Mouse (Mus musculus): Measurements from ENCODE around the gene Gm21974. TPM values are rescaled to one million over a fixed set of nuclear protein-coding genes. Genes with fewer than 3 reads are reported as not detected.

Gene Gm21974
- not detected for polyA plus RNA-seq (2014; fragmentation: Illumina TruSeq; extraction: RNeasy Lipid Tissue Mini Kit (QIAGEN cat#74804); ENCODE audit: low read depth, low replicate concordance)

DNA sequence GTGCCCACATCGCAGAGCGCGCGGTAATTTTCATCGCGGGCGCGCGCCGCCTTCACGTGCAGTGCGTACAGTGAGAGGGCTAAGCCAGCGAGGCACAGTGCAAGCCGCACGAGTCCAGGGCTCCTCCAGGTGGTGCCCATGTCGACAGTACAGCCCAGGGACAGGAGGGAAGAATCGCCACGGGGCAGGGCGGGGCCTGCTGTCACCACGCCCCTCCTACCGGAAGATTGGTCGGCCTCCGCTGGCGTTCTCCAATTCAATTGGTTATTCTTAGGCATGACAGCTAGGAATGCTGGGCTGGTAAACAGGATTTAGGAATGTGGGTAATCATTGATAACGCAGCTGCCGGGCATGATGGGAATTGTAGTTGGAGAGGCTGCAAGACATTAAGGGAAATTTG is at the start of gene Gm21974, which contains the start of gene Vkorc1:
Gene Gm21974 (minus strand): TSS at position 13 of the 400 bp plus-strand sequence.
Gene Vkorc1 (minus strand): TSS at position 176 of the 400 bp plus-strand sequence.

DNA sequence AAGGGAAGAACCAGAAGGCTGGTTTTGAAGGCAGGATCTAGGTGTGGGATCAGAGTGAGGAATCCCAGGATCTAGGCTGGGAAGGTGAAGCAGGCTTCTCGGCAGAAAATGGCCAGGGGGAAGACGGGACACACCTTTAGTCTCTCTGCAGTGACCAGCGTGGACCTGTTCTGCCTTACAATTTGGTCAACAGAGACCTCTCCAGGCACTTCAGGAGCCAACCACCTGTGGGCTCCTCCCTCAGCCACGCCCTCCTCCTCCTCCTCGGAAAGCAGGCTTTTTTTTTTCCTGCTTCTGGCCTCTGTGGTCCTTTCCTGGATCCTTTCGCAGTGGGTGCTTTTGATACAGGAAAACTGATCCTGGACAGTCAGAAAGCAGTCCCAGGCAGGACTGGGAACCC is 34.7 kb upstream of the Gm21974 start, which contains the start of gene Prss8:
Gene Prss8 (minus strand): TSS at position 182 of the 400 bp plus-strand sequence.

DNA sequence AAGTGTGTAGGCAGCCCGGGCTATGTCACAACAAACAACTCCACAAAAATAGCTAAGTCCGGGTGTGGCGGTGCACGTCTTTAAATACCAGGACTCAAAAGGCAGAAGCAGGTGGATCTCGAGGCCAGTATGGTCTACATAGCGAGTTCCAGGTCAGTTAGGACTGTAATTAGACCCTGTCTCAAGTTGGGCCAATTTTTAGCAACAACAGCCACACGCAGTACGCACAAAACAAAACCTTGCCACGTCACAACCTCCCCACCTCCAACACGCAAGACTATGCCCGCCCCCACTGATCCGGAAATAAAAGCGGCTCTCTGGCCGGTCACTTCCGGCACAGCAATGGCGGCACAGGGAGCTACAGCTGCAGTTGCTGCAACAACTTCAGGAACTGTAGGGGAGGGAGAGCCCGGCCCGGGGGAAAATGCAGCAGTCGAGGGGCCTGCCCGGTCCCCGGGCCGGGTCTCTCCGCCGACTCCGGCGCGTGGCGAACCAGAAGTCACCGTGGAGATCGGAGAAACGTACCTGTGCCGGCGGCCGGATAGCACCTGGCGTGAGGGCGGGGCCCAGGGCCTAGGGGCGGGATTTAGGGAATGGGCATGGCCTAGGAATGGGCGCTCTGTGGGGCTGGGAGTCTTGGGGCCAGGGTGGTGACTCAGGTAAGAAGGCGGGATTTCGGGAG is 17.1 kb upstream of the Gm21974 start, which contains the start of gene Kat8:
Gene Kat8 (plus strand): TSS at position 327 of the 682 bp plus-strand sequence.

DNA sequence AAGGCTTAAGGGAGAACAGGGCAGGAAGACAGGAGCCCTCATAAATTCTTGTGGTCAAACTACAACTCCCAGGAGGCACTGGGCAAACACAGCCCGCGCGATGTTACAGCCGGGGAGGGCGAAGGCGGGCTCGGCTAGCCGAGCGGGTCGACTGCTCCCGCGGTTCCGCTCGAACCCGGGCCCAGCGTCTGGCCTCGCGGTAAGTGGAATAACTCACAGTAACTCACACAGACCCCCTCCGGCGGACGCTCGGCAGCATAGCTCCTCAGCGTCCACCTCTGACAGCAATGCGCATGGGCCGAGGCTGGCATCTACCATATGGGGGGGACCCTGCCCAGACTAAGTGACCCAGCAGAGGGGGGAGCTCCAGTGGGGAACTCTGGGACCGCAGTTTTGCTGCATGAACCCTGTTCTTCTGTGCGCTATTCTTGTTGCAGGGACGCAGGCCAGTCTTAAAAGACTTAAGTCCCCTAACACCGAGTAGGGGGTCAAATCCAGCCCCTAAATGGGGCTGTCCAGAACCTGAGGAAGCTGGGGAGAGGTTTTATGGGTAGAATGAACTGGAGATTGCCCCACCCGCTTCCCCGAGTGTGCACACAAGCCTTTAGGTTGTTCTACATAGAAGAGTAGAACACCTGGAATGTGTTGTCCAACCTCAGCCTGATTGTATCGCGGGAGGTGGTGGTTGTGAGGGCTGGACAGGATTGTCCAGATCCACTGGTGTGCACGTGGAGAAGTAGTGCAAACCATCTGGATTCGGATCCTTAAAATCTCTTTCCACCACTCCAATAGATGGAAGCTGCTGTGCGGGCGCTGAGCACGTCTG is 8.9 kb upstream of the Gm21974 start, which contains the start of gene Bckdk:
Gene Bckdk (plus strand): TSS at position 112 of the 826 bp plus-strand sequence.

DNA sequence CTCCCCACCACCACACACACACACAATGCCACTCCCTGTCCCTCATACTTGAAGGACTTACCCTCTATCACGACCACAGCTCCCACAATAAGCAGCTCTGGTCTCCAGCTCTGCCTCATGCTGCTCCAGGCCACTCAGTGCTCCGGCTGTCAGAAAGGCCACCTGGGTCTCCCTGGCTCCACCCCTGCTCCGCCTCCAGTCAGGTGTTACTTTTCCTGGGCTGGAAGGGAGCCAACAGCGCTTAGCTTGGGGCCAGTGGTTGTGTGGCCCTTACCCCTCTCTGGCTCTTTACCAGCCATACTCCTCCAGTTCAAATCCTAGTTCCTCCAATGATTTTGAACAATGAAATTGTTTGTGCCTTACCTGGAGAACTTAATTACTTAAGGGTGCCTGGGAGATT is 4.5 kb downstream of the Gm21974 start, which contains the start of gene Prss53:
Gene Prss53 (minus strand): TSS at position 173 of the 400 bp plus-strand sequence.

DNA sequence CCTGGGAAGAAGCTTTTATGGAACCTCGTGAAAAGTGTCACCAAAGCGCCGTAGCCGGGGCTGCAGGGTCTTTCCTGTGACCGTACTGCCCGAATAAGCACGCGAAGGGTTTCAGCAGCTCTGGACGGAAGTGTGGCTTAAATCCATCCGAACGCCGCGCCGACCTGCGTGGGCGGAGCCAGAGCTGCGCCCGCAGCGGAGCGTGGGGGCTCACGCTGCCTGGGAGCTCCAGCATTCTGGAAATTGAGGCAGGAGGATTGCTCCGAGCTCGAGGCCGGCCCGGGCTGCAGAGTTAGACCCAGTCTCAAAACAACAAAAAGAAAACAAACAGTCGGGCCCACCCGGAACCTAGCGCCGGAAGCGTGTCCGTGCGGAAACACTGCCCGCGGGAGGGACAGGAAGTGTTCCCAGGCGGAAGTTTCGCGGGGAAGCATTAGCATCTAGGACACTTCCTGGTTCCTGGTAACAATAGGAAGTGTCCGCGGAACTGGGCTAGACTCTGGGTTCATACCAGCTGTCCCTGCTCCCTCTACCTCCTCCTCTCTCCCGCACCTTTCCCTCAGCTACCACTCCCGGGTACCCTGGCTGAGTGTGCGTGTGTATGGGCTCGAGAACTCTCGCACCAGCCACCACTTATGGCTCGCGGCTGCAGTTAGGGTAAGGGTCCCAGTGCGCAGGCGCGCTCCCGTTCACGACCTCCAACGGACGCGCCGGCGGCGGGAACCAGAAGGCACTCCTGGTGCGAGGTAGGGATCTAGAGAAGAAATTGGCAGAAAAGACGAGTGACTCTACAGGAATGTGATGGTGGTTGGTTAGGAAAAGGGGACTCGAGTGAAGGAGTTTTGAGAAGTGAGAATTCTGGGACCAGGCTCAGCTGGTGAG is 18.5 kb downstream of the Gm21974 start, which contains the start of gene Zfp668:
Gene Zfp668 (minus strand): TSS at position 362 of the 882 bp plus-strand sequence.

DNA sequence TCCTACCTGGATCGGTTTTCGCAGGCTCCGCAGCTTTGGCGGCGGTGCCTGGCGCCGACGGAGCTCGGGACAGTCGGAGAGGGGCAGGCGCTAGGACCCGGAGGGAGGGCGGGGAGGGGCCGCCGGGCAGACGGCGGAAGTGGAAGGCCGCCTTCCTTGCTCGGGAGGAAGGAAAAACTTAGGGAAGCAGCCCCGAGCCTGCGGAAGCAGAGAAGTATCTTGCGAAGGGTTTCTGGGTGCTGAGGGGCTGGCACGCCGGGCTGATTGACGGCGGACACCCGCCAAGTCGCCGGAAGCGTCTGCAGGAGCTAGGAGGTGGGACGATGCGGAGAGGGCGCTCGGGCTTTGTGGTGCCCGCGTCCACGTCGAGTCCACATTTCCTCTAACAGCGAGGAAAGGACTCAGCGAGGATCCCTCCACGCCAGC is 19.2 kb downstream of the Gm21974 start, which contains the start of gene Zfp646:
Gene Zfp646 (plus strand): TSS at position 181 of the 426 bp plus-strand sequence.

Other genes with a start within 250 kb of the Gm21974 start
- gene Bcl7c, start 186.5 kb downstream of the Gm21974 start, polyA plus RNA-seq (2014; fragmentation: Illumina TruSeq; extraction: RNeasy Lipid Tissue Mini Kit (QIAGEN cat#74804); ENCODE audit: low read depth, low replicate concordance), result 5.5 TPM
- 2.6 TPM for gene Ctf1, start 182.7 kb downstream of the Gm21974 start, polyA plus RNA-seq (2014; fragmentation: Illumina TruSeq; extraction: RNeasy Lipid Tissue Mini Kit (QIAGEN cat#74804); ENCODE audit: low read depth, low replicate concordance)
- not detected for gene Ctf2, start 163.3 kb downstream of the Gm21974 start, polyA plus RNA-seq (2014; fragmentation: Illumina TruSeq; extraction: RNeasy Lipid Tissue Mini Kit (QIAGEN cat#74804); ENCODE audit: low read depth, low replicate concordance)
- gene Fbxl19, start 150.9 kb downstream of the Gm21974 start, polyA plus RNA-seq (2014; fragmentation: Illumina TruSeq; extraction: RNeasy Lipid Tissue Mini Kit (QIAGEN cat#74804); ENCODE audit: low read depth, low replicate concordance), result 0.29 TPM
- gene Orai3, start 125.6 kb downstream of the Gm21974 start, polyA plus RNA-seq (2014; fragmentation: Illumina TruSeq; extraction: RNeasy Lipid Tissue Mini Kit (QIAGEN cat#74804); ENCODE audit: low read depth, low replicate concordance), result 5.6 TPM
- gene Setd1a, start 118.8 kb downstream of the Gm21974 start, polyA plus RNA-seq (2014; fragmentation: Illumina TruSeq; extraction: RNeasy Lipid Tissue Mini Kit (QIAGEN cat#74804); ENCODE audit: low read depth, low replicate concordance), result 7.7 TPM
- gene Gm49388, start 109.8 kb downstream of the Gm21974 start, polyA plus RNA-seq (2014; fragmentation: Illumina TruSeq; extraction: RNeasy Lipid Tissue Mini Kit (QIAGEN cat#74804); ENCODE audit: low read depth, low replicate concordance), result not detected
- gene Hsd3b7, start 94.8 kb downstream of the Gm21974 start, polyA plus RNA-seq (2014; fragmentation: Illumina TruSeq; extraction: RNeasy Lipid Tissue Mini Kit (QIAGEN cat#74804); ENCODE audit: low read depth, low replicate concordance), result 17.3 TPM
- 16.9 TPM for gene Stx4a, start 71.2 kb downstream of the Gm21974 start, polyA plus RNA-seq (2014; fragmentation: Illumina TruSeq; extraction: RNeasy Lipid Tissue Mini Kit (QIAGEN cat#74804); ENCODE audit: low read depth, low replicate concordance)
- gene Stx1b, start 70.9 kb downstream of the Gm21974 start, polyA plus RNA-seq (2014; fragmentation: Illumina TruSeq; extraction: RNeasy Lipid Tissue Mini Kit (QIAGEN cat#74804); ENCODE audit: low read depth, low replicate concordance), result 0.93 TPM
- 7.7 TPM for gene Zfp646, start 19.2 kb downstream of the Gm21974 start, polyA plus RNA-seq (2014; fragmentation: Illumina TruSeq; extraction: RNeasy Lipid Tissue Mini Kit (QIAGEN cat#74804); ENCODE audit: low read depth, low replicate concordance)
- 3.4 TPM for gene Zfp668, start 18.6 kb downstream of the Gm21974 start, polyA plus RNA-seq (2014; fragmentation: Illumina TruSeq; extraction: RNeasy Lipid Tissue Mini Kit (QIAGEN cat#74804); ENCODE audit: low read depth, low replicate concordance)
- not detected for gene Prss53, start 4.5 kb downstream of the Gm21974 start, polyA plus RNA-seq (2014; fragmentation: Illumina TruSeq; extraction: RNeasy Lipid Tissue Mini Kit (QIAGEN cat#74804); ENCODE audit: low read depth, low replicate concordance)
- gene Vkorc1, start 163 bp upstream of the Gm21974 start, polyA plus RNA-seq (2014; fragmentation: Illumina TruSeq; extraction: RNeasy Lipid Tissue Mini Kit (QIAGEN cat#74804); ENCODE audit: low read depth, low replicate concordance), result 40.1 TPM
- gene Bckdk, start 8.6 kb upstream of the Gm21974 start, polyA plus RNA-seq (2014; fragmentation: Illumina TruSeq; extraction: RNeasy Lipid Tissue Mini Kit (QIAGEN cat#74804); ENCODE audit: low read depth, low replicate concordance), result 4.7 TPM
- gene Kat8, start 17.1 kb upstream of the Gm21974 start, polyA plus RNA-seq (2014; fragmentation: Illumina TruSeq; extraction: RNeasy Lipid Tissue Mini Kit (QIAGEN cat#74804); ENCODE audit: low read depth, low replicate concordance), result 8.5 TPM
- not detected for gene Prss8, start 34.6 kb upstream of the Gm21974 start, polyA plus RNA-seq (2014; fragmentation: Illumina TruSeq; extraction: RNeasy Lipid Tissue Mini Kit (QIAGEN cat#74804); ENCODE audit: low read depth, low replicate concordance)
- not detected for gene Prss36, start 51.3 kb upstream of the Gm21974 start, polyA plus RNA-seq (2014; fragmentation: Illumina TruSeq; extraction: RNeasy Lipid Tissue Mini Kit (QIAGEN cat#74804); ENCODE audit: low read depth, low replicate concordance)
- gene Fus, start 72.0 kb upstream of the Gm21974 start, polyA plus RNA-seq (2014; fragmentation: Illumina TruSeq; extraction: RNeasy Lipid Tissue Mini Kit (QIAGEN cat#74804); ENCODE audit: low read depth, low replicate concordance), result 456 TPM
- gene Pycard, start 98.4 kb upstream of the Gm21974 start, polyA plus RNA-seq (2014; fragmentation: Illumina TruSeq; extraction: RNeasy Lipid Tissue Mini Kit (QIAGEN cat#74804); ENCODE audit: low read depth, low replicate concordance), result 2.3 TPM
- not detected for gene Trim72, start 108.5 kb upstream of the Gm21974 start, polyA plus RNA-seq (2014; fragmentation: Illumina TruSeq; extraction: RNeasy Lipid Tissue Mini Kit (QIAGEN cat#74804); ENCODE audit: low read depth, low replicate concordance)
- gene Itgam, start 167.2 kb upstream of the Gm21974 start, polyA plus RNA-seq (2014; fragmentation: Illumina TruSeq; extraction: RNeasy Lipid Tissue Mini Kit (QIAGEN cat#74804); ENCODE audit: low read depth, low replicate concordance), result 4.1 TPM
- not detected for gene Gm49368, start 167.2 kb upstream of the Gm21974 start, polyA plus RNA-seq (2014; fragmentation: Illumina TruSeq; extraction: RNeasy Lipid Tissue Mini Kit (QIAGEN cat#74804); ENCODE audit: low read depth, low replicate concordance)
- 0.99 TPM for gene Itgax, start 234.1 kb upstream of the Gm21974 start, polyA plus RNA-seq (2014; fragmentation: Illumina TruSeq; extraction: RNeasy Lipid Tissue Mini Kit (QIAGEN cat#74804); ENCODE audit: low read depth, low replicate concordance)

Data from adrenal gland, adult 10 weeks (tissue).